Mouse (Mus musculus): ENCODE results near the gene Gm47841. TPM values are rescaled to one million over a fixed set of nuclear protein-coding genes. Genes with fewer than 3 reads are reported as not detected.

Gm47841 gene
- polyA plus RNA-seq (2015; fragmentation: Nextera tagmentation; extraction: Ambion mirVana): not detected in 2 replicates

DNA sequence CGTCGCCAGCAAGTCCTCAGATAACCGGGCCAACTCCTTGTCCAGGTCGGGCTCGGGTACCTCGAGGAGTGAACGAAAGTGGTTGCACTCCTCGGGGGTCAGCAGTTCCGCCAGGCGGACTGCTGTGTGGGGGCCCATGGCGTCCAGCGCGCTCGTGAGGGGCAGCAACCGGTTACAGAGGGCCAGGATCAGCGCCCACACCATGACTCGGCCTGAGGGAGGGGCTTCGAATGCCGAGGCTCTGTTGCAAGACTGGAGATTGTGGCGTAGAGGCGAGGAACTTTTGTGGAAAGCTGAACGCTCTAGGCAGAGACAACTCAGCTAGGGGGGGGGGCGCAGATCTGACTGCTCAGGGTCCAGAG is at the start of gene Gm47841:
Gm47841 (minus strand) TSS at position 204 of the 362 bp plus-strand sequence.
- Histone ChIP-seq H3K9me3 (replicated peaks) (no peaks in the 10 kb centered on the region), H3K4me1 (replicated peaks) (no peaks in the 10 kb centered on the region), H3K9ac (no peak within 1 kb of the TSS), H3K36me3 (no peaks in the 10 kb centered on the region), H3K27ac (no peak within 1 kb of the TSS), H3K27me3 (peaks cover 97% of the 10 kb centered on the region), H3K4me2 (peak within 1 kb of the TSS; percentile 62), H3K4me3 (replicated peaks) (peak within 1 kb of the TSS; percentile 40)
- ATAC-seq (ENCODE audit: low read depth) (no peak), DNase-seq (no peak)
- 2% methylated on average over 23 of the region's 23 CpGs for WGBS (ENCODE audit: insufficient replicate concordance)

DNA sequence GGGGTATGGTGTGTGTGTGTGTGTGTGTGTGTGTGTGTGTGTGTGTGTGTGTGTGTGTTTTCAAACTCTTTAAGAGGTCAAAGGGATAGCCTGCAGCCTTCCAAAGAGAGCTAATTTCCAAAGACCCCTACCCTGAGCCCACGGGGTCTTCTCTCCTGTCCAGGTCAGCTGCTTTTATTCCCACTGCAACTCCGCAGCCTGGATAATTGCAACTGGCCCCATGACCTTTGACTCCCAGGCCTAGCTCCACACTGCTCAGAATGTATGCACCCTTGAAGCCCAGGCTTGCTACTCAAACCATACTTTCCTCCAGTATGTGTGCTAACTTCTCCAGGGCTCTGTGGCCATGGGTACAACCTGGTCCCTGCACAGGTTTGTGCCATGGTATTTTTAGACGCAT is 48.2 kb upstream of the Gm47841 start:
- H3K27ac ChIP-seq: no peak overlapping the region
- WGBS (ENCODE audit: insufficient replicate concordance): 73% methylated on average over 3 of the region's 3 CpGs
- no peak overlapping the region for H3K4me3 ChIP-seq (replicated peaks)
- peaks cover 37% of the 10 kb centered on the region for H3K27me3 ChIP-seq
- no peak overlapping the region for H3K4me2 ChIP-seq
- no peak overlapping the region for H3K9ac ChIP-seq
- peaks cover 15% of the 10 kb centered on the region; the same call in 1 of the 2 replicates for H3K4me1 ChIP-seq (replicated peaks)
- DNase-seq: no peak
- ATAC-seq (ENCODE audit: low read depth): no peak
- no peaks in the 10 kb centered on the region for H3K36me3 ChIP-seq
- H3K9me3 ChIP-seq (replicated peaks): no peaks in the 10 kb centered on the region

DNA sequence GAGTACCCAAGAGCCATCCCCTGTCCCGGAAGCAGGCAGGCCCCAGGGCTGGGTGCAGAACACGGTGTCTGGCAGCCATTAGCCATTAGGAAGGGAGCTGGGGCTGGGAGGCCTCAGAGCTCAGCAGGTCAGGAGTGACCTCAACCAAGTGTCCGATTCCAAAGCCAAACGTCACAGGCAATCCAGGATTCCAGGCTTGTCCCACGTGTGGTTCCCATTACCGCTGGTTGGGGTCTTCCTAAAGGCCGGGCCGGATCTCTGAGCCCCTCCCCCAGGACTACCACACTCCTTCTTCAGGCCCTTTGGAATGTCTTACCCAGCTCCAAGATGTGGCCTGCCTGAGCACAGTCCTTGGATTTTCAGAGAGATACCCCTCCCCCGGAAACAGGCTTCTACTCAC is 47.8 kb upstream of the Gm47841 start:
- H3K4me1 ChIP-seq (replicated peaks): peaks cover 15% of the 10 kb centered on the region; the same call in 1 of the 2 replicates
- no peak for DNase-seq
- WGBS (ENCODE audit: insufficient replicate concordance): 67% methylated on average over 9 of the region's 9 CpGs

DNA sequence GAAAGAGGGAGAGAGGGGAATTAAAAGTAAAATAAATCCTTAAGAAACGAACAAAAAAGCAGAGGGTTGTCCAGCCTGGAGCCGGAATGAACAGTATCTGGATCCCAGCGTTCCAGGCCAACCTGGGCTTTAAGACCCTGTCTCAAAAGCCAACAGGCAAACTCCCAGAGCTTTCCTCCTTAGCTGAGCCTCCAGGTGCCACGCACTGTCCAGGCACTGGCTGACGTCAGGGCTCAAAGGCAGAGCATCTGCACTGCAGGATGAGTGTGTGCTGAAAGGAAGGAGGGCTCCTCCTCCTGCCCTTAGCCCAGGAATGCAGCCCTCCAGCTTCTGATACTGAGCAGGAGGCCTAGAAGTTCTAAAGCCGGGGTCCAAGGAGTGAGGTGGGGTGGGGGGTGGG is 46.8 kb upstream of the Gm47841 start:
- Histone ChIP-seq H3K36me3 (no peaks in the 10 kb centered on the region), H3K9me3 (replicated peaks) (no peaks in the 10 kb centered on the region), H3K4me1 (replicated peaks) (peaks cover 15% of the 10 kb centered on the region; the same call in 1 of the 2 replicates), H3K27ac (no peak overlapping the region), H3K9ac (no peak overlapping the region), H3K4me2 (no peak overlapping the region), H3K27me3 (peaks cover 31% of the 10 kb centered on the region), H3K4me3 (replicated peaks) (no peak overlapping the region)
- 65% methylated on average over 6 of the region's 6 CpGs for WGBS (ENCODE audit: insufficient replicate concordance)
- DNase-seq (no peak), ATAC-seq (ENCODE audit: low read depth) (no peak)

More for the DNA sequence above, 47.8 kb upstream of the Gm47841 start:
- no peak for ATAC-seq (ENCODE audit: low read depth)
- no peak overlapping the region for H3K4me2 ChIP-seq
- no peaks in the 10 kb centered on the region for H3K36me3 ChIP-seq
- H3K9me3 ChIP-seq (replicated peaks): no peaks in the 10 kb centered on the region
- H3K4me3 ChIP-seq (replicated peaks): no peak overlapping the region
- no peak overlapping the region for H3K27ac ChIP-seq
- peaks cover 37% of the 10 kb centered on the region for H3K27me3 ChIP-seq
- H3K9ac ChIP-seq: no peak overlapping the region

DNA sequence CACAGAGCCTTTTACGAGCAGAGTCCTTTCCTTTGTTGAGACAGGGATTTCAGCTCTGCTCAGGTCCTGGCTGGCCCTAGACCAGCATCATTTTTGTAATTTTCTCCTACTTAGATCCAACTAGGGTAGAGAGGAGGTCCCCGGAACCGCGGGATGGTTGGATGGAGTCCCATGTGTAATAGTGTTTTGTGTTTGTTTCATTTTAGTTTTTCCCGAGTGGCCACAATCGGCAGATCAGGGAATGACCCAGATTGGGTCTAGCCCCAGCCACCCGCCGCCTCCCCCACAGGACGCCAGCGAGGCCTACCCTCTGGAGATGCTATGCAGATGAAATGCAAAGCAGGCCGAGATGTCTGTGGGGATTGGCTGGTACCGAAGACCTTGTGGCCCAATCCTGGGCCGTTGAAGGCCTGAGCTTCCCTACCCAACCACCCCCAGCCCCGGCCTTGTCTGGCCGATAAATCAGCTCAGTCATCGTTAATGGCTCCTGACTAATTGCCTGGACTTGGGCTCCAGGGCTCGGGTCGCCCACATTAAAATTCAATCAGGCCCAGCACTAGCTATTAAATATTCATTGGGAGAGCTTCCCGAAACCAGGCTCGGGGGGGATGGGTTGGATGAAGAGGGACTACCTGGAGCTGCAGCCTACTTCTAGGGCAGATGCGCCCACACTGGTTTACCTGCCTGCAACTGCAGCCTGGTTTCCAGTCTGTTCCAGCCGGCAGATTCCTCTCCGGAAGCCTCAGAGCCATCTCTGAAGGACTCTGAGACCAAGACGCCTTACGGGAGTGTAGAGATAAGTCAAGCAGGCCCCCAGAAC is 45.8 kb upstream of the Gm47841 start:
- ATAC-seq (ENCODE audit: low read depth) (peak; percentile 64), DNase-seq (no peak)
- H3K4me1 ChIP-seq (replicated peaks): peaks cover 12% of the 10 kb centered on the region; the same call in 1 of the 2 replicates
- H3K27ac ChIP-seq: no peak overlapping the region
- no peaks in the 10 kb centered on the region for H3K36me3 ChIP-seq
- H3K4me2 ChIP-seq: peak overlapping the region; percentile 13; the same call in 1 of the 2 replicates
- no peak overlapping the region for H3K4me3 ChIP-seq (replicated peaks)
- peaks cover 21% of the 10 kb centered on the region for H3K27me3 ChIP-seq
- H3K9ac ChIP-seq: no peak overlapping the region
- WGBS (ENCODE audit: insufficient replicate concordance): 26% methylated on average over 25 of the region's 25 CpGs
- no peaks in the 10 kb centered on the region for H3K9me3 ChIP-seq (replicated peaks)

DNA sequence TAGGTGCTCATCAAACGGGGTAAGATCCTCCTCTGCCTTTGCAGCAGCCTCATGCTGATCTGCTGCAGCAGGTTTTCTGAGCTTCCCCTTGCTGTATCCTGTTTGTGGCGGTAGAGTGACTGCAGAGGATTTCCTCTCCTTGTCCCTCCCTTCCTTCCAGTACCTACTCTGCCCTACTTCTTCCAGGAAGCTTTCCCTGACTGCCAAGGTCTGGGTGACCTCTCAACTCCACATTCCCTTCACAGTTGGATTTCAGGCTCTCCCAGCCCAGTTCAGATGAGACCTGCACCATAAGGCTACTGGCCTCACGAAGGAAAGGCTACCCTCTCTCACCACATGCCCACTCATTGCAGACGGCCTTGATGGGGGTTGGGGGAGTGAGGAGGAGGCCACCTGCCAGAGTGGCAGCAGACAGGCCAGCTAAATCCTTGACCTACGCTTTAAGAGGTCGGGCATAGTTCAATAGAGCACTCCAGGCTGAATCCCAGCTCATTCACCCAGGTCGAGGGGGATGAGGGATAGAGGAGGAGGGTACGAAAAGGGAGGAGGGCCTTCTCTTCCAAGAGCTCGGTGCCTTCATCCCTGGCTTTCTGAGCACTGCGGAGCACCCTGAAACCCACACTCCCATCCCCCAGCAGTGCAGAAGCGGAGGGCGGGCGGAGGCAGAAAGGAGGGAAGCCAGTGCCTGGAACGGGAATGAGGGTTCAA is 45.1 kb upstream of the Gm47841 start:
- H3K36me3 ChIP-seq: no peaks in the 10 kb centered on the region
- no peak for DNase-seq
- H3K4me3 ChIP-seq (replicated peaks): no peak overlapping the region
- peaks cover 17% of the 10 kb centered on the region; the same call in 1 of the 2 replicates for H3K27me3 ChIP-seq
- H3K4me2 ChIP-seq: 0 out of 2 replicates have a peak overlapping the region, but pooled peaks have one; percentile 13
- 34% methylated on average over 14 of the region's 14 CpGs for WGBS (ENCODE audit: insufficient replicate concordance)
- H3K27ac ChIP-seq: no peak overlapping the region
- H3K4me1 ChIP-seq (replicated peaks): peaks cover 11% of the 10 kb centered on the region; the same call in 1 of the 2 replicates
- H3K9ac ChIP-seq: no peak overlapping the region
- H3K9me3 ChIP-seq (replicated peaks): no peaks in the 10 kb centered on the region
- ATAC-seq (ENCODE audit: low read depth): 0 out of 2 replicates have a peak, but pooled peaks have one; percentile 32

DNA sequence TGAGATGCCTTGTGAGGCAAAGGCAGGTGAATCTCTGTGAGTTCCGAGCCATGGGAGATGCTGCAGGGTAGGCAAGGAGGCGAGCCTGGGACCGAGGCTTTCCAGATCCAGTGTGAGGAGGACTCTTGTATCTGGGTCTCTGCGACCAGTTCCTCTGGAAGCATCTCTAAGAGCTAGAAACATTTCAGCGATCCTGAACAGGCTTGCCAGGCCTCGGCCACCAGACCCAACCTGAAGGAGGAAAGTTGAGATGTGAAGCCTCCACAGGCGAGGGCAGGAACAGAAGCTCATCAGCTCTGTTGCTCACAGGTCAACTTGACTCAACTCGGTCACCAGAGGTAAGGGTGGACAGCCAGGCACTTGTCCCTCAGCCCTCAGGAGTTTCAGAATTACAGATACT is 44.4 kb upstream of the Gm47841 start:
- H3K27me3 ChIP-seq: peaks cover 13% of the 10 kb centered on the region; the same call in 1 of the 2 replicates
- H3K9ac ChIP-seq: no peak overlapping the region
- DNase-seq (no peak), ATAC-seq (ENCODE audit: low read depth) (no peak)
- no peak overlapping the region for H3K4me2 ChIP-seq
- no peaks in the 10 kb centered on the region for H3K9me3 ChIP-seq (replicated peaks)
- H3K4me1 ChIP-seq (replicated peaks): peaks cover 11% of the 10 kb centered on the region; the same call in 1 of the 2 replicates
- no peak overlapping the region for H3K4me3 ChIP-seq (replicated peaks)
- no peaks in the 10 kb centered on the region for H3K36me3 ChIP-seq
- 64% methylated on average over 8 of the region's 8 CpGs for WGBS (ENCODE audit: insufficient replicate concordance)
- no peak overlapping the region for H3K27ac ChIP-seq

DNA sequence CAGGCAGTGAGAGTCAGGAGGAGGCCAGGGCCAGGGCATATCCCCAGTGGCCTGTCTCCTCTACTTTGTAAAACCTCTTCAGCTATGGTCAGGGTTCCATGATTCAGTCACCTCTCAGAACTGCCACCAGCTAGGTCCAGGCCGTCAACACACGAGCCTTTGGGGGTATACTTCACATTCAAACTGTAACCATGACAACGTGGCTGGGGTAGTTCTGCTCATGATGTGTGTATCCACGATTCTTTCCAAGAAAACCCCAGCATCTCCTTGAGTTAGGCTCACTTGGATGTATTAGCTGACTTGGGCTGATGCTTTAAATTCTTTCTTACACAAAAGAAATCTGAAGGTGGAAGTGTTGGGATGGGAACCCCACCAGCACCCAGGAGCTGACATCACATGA is 41.1 kb upstream of the Gm47841 start:
- no peaks in the 10 kb centered on the region for H3K9me3 ChIP-seq (replicated peaks)
- no peaks in the 10 kb centered on the region for H3K36me3 ChIP-seq
- H3K4me1 ChIP-seq (replicated peaks): peaks cover 9% of the 10 kb centered on the region; the same call in 1 of the 2 replicates
- 57% methylated on average over 4 of the region's 4 CpGs for WGBS (ENCODE audit: insufficient replicate concordance)
- H3K9ac ChIP-seq: no peak overlapping the region
- peaks cover 11% of the 10 kb centered on the region; the same call in 1 of the 2 replicates for H3K27me3 ChIP-seq
- no peak overlapping the region for H3K4me3 ChIP-seq (replicated peaks)
- DNase-seq (no peak), ATAC-seq (ENCODE audit: low read depth) (no peak)
- no peak overlapping the region for H3K27ac ChIP-seq
- H3K4me2 ChIP-seq: no peak overlapping the region

DNA sequence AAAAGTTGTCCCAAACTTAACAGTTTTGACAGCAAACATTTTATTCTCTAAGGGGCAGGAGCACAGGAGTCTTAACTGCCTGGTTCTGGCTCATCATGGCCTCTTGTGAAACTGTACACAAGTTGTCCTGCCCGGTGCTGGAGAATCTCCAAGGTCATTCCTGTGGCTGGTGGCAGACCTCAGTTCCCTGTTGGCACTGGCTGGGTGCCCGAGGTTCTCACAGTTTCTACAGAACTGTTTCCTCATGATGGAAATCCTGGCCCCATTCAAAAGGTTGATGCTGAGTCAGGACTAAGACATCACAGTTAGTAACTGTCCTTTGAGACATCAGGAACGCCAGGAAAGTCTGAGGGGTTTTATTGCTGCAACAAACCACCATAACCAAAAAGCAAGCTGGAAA is 39.8 kb upstream of the Gm47841 start:
- H3K9ac ChIP-seq: no peak overlapping the region
- H3K4me2 ChIP-seq: no peak overlapping the region
- 0 out of 2 replicates have a peak, but pooled peaks cover 2% of the 10 kb centered on the region for H3K27me3 ChIP-seq
- H3K36me3 ChIP-seq: no peaks in the 10 kb centered on the region
- H3K9me3 ChIP-seq (replicated peaks): no peaks in the 10 kb centered on the region
- ATAC-seq (ENCODE audit: low read depth) (no peak), DNase-seq (no peak)
- 46% methylated on average over 3 of the region's 3 CpGs for WGBS (ENCODE audit: insufficient replicate concordance)
- no peak overlapping the region for H3K27ac ChIP-seq
- 0 out of 2 replicates have a peak, but pooled peaks cover 4% of the 10 kb centered on the region for H3K4me1 ChIP-seq (replicated peaks)
- H3K4me3 ChIP-seq (replicated peaks): no peak overlapping the region

DNA sequence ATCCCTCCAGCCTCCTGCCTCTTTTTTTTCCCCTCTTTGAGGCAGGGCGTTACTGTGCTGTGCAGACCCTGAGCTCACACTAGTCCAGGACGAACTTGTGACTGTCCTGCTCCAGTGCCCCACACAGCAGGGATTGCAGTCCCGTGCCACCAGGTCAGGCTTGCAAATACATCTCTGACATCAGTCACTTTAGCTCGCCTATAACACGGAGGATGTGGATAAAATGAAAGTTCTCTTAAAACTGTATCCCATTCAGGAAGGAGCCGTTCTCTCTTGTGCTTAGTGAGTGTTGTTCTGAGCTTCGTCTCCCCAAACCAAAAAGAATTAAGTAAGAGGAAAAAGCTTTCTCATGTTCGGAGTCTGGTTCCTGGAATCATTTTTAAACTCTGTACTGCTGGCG is 39.3 kb upstream of the Gm47841 start:
- Histone ChIP-seq H3K4me1 (replicated peaks) (peaks cover 8% of the 10 kb centered on the region; the same call in 1 of the 2 replicates), H3K36me3 (no peaks in the 10 kb centered on the region), H3K27ac (no peak overlapping the region), H3K27me3 (0 out of 2 replicates have a peak, but pooled peaks cover 2% of the 10 kb centered on the region), H3K4me2 (no peak overlapping the region), H3K9ac (no peak overlapping the region), H3K4me3 (replicated peaks) (no peak overlapping the region), H3K9me3 (replicated peaks) (no peaks in the 10 kb centered on the region)
- ATAC-seq (ENCODE audit: low read depth) (no peak), DNase-seq (no peak)
- WGBS (ENCODE audit: insufficient replicate concordance): 56% methylated on average over 9 of the region's 9 CpGs

DNA sequence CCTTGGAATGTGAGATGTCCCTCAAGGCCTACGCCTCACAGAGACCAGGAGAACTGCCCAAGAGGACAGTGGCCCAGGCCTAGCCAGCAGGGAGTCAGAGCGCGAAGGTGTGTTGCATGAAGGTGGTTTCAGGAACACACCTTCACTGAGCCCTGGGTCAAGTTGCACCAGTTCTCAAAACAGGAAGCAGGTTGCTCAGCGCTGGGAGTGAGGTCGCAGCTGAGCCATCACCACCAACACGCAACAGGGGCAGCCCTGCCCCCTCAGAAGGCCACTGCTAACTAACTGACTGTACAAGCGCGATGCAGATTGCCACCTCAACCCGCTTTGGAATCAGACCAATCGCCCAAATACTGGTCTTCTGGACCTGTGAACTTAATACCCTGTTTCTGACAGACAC is 37.3 kb upstream of the Gm47841 start:
- H3K4me3 ChIP-seq (replicated peaks): no peak overlapping the region
- ATAC-seq (ENCODE audit: low read depth) (no peak), DNase-seq (no peak)
- no peak overlapping the region for H3K27ac ChIP-seq
- WGBS (ENCODE audit: insufficient replicate concordance): 51% methylated on average over 10 of the region's 10 CpGs
- H3K36me3 ChIP-seq: no peaks in the 10 kb centered on the region
- no peak overlapping the region for H3K9ac ChIP-seq
- peaks cover 11% of the 10 kb centered on the region; the same call in 1 of the 2 replicates for H3K4me1 ChIP-seq (replicated peaks)
- peaks cover 15% of the 10 kb centered on the region for H3K27me3 ChIP-seq
- no peak overlapping the region for H3K4me2 ChIP-seq
- no peaks in the 10 kb centered on the region for H3K9me3 ChIP-seq (replicated peaks)
